Mouse (Mus musculus) gastrocnemius, postnatal 14 days (tissue): ENCODE results near the gene Scaf8. TPM values are rescaled to one million over a fixed set of nuclear protein-coding genes. Genes with fewer than 3 reads are reported as not detected.
"Not testable (repeated sequence)": the region's sequence is repeated elsewhere in the genome, so short reads cannot be mapped to it uniquely, and the experiment has no call there.

Source experiments
- DNase-seq: peaks from one replicate; pipeline ENCODE4 v3.0.0; 2021; ENCODE audit warnings: mixed read lengths
- intact Hi-C: fragments of 180-260 bp; cut with DNase I; formaldehyde crosslinking; loops from one replicate; pipeline ENCODE4 v1.15.1; 2025; ENCODE audit warnings: low total_unique reads
- total RNA-seq, 2 experiments: library from RNA; stranded (reverse); gene quantifications; 2 replicates each; pipeline ENCODE4 v1.2.3; 2021

The Scaf8 gene
- total RNA-seq, 2 experiments from 2014 or later = 22.5 to 25.8 TPM

- no peak for DNase-seq
- intact Hi-C loops = no loop called here
Measured at GRCm38 (mm10) chr17:3113737-3114357, 925 bp upstream of the Scaf8 start.

- peak; percentile 56 for DNase-seq
- intact Hi-C loops = no loop called here
Measured at GRCm38 (mm10) chr17:3114358-3114719, 433 bp upstream of the Scaf8 start.

GRCm38 (mm10) chr17:3115380-3115974 lies 705 bp downstream of the Scaf8 start:
- intact Hi-C loops = no loop called here
- DNase-seq = peak; percentile 64

GRCm38 (mm10) chr17:3120949-3121348 lies 6.2 kb downstream of the Scaf8 start:
- intact Hi-C loops, DNase-seq: not testable (repeated sequence)

GRCm38 (mm10) chr17:3123581-3123980 lies 8.8 kb downstream of the Scaf8 start:
- intact Hi-C loops, DNase-seq: not testable (repeated sequence)

GRCm38 (mm10) chr17:3128716-3129115 lies 13.9 kb downstream of the Scaf8 start:
- no peak for DNase-seq
- intact Hi-C loops = no loop called here

GRCm38 (mm10) chr17:3129791-3130190 lies 15.0 kb downstream of the Scaf8 start:
- DNase-seq = no peak
- intact Hi-C loops = no loop called here

- no peak for DNase-seq
- intact Hi-C loops = no loop called here
Measured at GRCm38 (mm10) chr17:3135346-3135745, 20.6 kb downstream of the Scaf8 start.

- intact Hi-C loops = no loop called here
- DNase-seq = no peak
Measured at GRCm38 (mm10) chr17:3136127-3136526, 21.4 kb downstream of the Scaf8 start.

GRCm38 (mm10) chr17:3138387-3138786 lies 23.6 kb downstream of the Scaf8 start:
- no peak for DNase-seq

GRCm38 (mm10) chr17:3140100-3140499 lies 25.3 kb downstream of the Scaf8 start:
- DNase-seq = no peak
- intact Hi-C loops = no loop called here

More at GRCm38 (mm10) chr17:3138387-3138786, 23.6 kb downstream of the Scaf8 start:
- intact Hi-C loops = no loop called here

- DNase-seq = no peak
- intact Hi-C loops = no loop called here
Measured at GRCm38 (mm10) chr17:3148853-3149252, 34.1 kb downstream of the Scaf8 start.

- intact Hi-C loops = no loop called here
- no peak for DNase-seq
Measured at GRCm38 (mm10) chr17:3149541-3149940, 34.8 kb downstream of the Scaf8 start.

- DNase-seq, intact Hi-C loops: not testable (repeated sequence)
Measured at GRCm38 (mm10) chr17:3150701-3151100, 35.9 kb downstream of the Scaf8 start.

- intact Hi-C loops = no loop called here
- DNase-seq = no peak
Measured at GRCm38 (mm10) chr17:3151181-3151580, 36.4 kb downstream of the Scaf8 start.

- intact Hi-C loops = not testable (repeated sequence)
Measured at GRCm38 (mm10) chr17:3156176-3156575, 41.4 kb downstream of the Scaf8 start.

GRCm38 (mm10) chr17:3157016-3157415 lies 42.2 kb downstream of the Scaf8 start:
- no peak for DNase-seq
- intact Hi-C loops = no loop called here

More at GRCm38 (mm10) chr17:3156176-3156575, 41.4 kb downstream of the Scaf8 start:
- DNase-seq = not testable (repeated sequence)

GRCm38 (mm10) chr17:3162905-3163304 lies 48.1 kb downstream of the Scaf8 start:
- DNase-seq = peak; percentile 5

GRCm38 (mm10) chr17:3180425-3180945 lies 65.7 kb downstream of the Scaf8 start:
- DNase-seq, intact Hi-C loops: not testable (repeated sequence)

More at GRCm38 (mm10) chr17:3162905-3163304, 48.1 kb downstream of the Scaf8 start:
- intact Hi-C loops = no loop called here

GRCm38 (mm10) chr17:3195483-3195882 lies 80.7 kb downstream of the Scaf8 start:
- DNase-seq, intact Hi-C loops: not testable (repeated sequence)

- intact Hi-C loops = no loop called here
- peak; percentile 45 for DNase-seq
Measured at GRCm38 (mm10) chr17:3200328-3200727, 85.6 kb downstream of the Scaf8 start.
